21 mouse cellular contexts compared by ENCODE assay signal in genomic region chr12:104245595-104245994, GRCm38 (mm10). TPM values are rescaled to one million over a fixed set of nuclear protein-coding genes. Genes with fewer than 3 reads are reported as not detected.
DNase-seq lines count a peak whose midpoint lies in the region; ATAC-seq lines count a peak whose summit lies in the region.
"Had no signal": no experiment of that assay in that cellular context is flagged by ENCODE, and none has a peak within 500 bp of the region (broad histone marks: within the 10 kb centered on the region; RNA-seq: fewer than 3 reads in every experiment).

No protein-coding gene starts in this region.

- intact Hi-C loops in gastrocnemius, postnatal 36 days (cut with DNase I): no loop called here
- intact Hi-C loops in heart, postnatal 14 days (cut with DNase I): no loop called here
- intact Hi-C loops in left cerebral cortex, postnatal 25 days (cut with DNase I): no loop called here

- H3K27ac ChIP-seq in intestine, embryonic 15.5 days: no peak overlapping the region
- H3K27ac ChIP-seq: hindbrain, embryonic 12.5 days; limb, embryonic 15.5 days; midbrain, embryonic 10.5 days; neural tube, embryonic 15.5 days had no signal

- 66% methylated on average over 3 of the region's 3 CpGs for WGBS in intestine, embryonic 15.5 days

- no peaks in the 10 kb centered on the region for H3K27me3 ChIP-seq in intestine, embryonic 15.5 days (replicated peaks)
- H3K27me3 ChIP-seq: hindbrain, embryonic 12.5 days; limb, embryonic 15.5 days; neural tube, embryonic 15.5 days had no signal

- no peaks in the 10 kb centered on the region for H3K4me1 ChIP-seq in intestine, embryonic 15.5 days (replicated peaks)

- no peak overlapping the region for H3K4me2 ChIP-seq in intestine, embryonic 15.5 days (replicated peaks)
- H3K4me2 ChIP-seq: hindbrain, embryonic 12.5 days; limb, embryonic 15.5 days; neural tube, embryonic 15.5 days had no signal

- H3K9ac ChIP-seq in intestine, embryonic 15.5 days: no peak overlapping the region
- H3K9ac ChIP-seq: hindbrain, embryonic 12.5 days; limb, embryonic 15.5 days; liver, postnatal 0 days; neural tube, embryonic 15.5 days had no signal

- H3K9me3 ChIP-seq in intestine, embryonic 15.5 days: no peaks in the 10 kb centered on the region
- H3K9me3 ChIP-seq: hindbrain, embryonic 12.5 days; limb, embryonic 15.5 days; midbrain, embryonic 10.5 days; neural tube, embryonic 15.5 days had no signal

- no peak for ATAC-seq in intestine, embryonic 15.5 days
- ATAC-seq: forebrain, embryonic 14.5 days; intestine, postnatal 0 days had no signal

- no peak overlapping the region for H3K4me3 ChIP-seq in intestine, embryonic 15.5 days (replicated peaks)
- H3K4me3 ChIP-seq: hindbrain, embryonic 12.5 days; limb, embryonic 15.5 days; midbrain, embryonic 10.5 days; neural tube, embryonic 15.5 days had no signal

- H3K36me3 ChIP-seq in intestine, embryonic 15.5 days: no peaks in the 10 kb centered on the region
- H3K36me3 ChIP-seq: hindbrain, embryonic 12.5 days; limb, embryonic 15.5 days; midbrain, embryonic 10.5 days; neural tube, embryonic 15.5 days had no signal

- DNase-seq in gastrocnemius, postnatal 25 days: peak; percentile 11
- DNase-seq in gastrocnemius, postnatal 36 days: no peak
- DNase-seq in brain, adult 2 months (ENCODE audit: low read depth, low spot score): peak; percentile 65
- DNase-seq in heart, postnatal 14 days: peak; percentile 21 to 29
- DNase-seq in left cerebral cortex, postnatal 25 days (ENCODE audit: low spot score in 2 of 2): peak; percentile 14 to 46
- no peak for DNase-seq in embryo, embryonic 9.5 days (ENCODE audit: extremely low spot score)
- no peak for DNase-seq in B cell, adult 2 months
- DNase-seq: adrenal gland, adult 2 months; cerebellum, adult 8-10 months had no signal

RNA-seq across cellular contexts. Expression of gene Serpina3g, which starts 9.6 kb away (rescaled TPM):
- not detected for total RNA-seq in gastrocnemius, postnatal 25 days (2021)
- total RNA-seq in gastrocnemius, postnatal 36 days (2021): not detected
- total RNA-seq in heart, postnatal 14 days (2021): 1 to 10 TPM; 1.2 to 2.3 TPM
- not detected for total RNA-seq in left cerebral cortex, postnatal 25 days (2021)
- polyA plus RNA-seq in intestine, embryonic 15.5 days (2015; fragmentation: Nextera tagmentation; extraction: Ambion mirVana): 4.9 and 5.0 TPM in 2 replicates

RNA-seq across cellular contexts. Expression of gene Serpina3i, which starts 17.3 kb away (rescaled TPM):
- not detected for total RNA-seq in gastrocnemius, postnatal 25 days (2021)
- total RNA-seq in gastrocnemius, postnatal 36 days (2021): not detected
- total RNA-seq in heart, postnatal 14 days (2021): under 1 TPM in 1 of 2 experiments, not detected in 1; 0.90 TPM
- total RNA-seq in left cerebral cortex, postnatal 25 days (2021): not detected
- 0.16 TPM in 1 of 2 replicates, not detected in the other for polyA plus RNA-seq in intestine, embryonic 15.5 days (2015; fragmentation: Nextera tagmentation; extraction: Ambion mirVana)
- total RNA-seq: granulocyte monocyte progenitor cell, adult 5-6 weeks had no signal
- polyA plus RNA-seq: C2C12; forebrain, embryonic 14.5 days; intestine, postnatal 0 days; midbrain, embryonic 10.5 days had no signal

RNA-seq across cellular contexts. Expression of gene Serpina3f, which starts 31.3 kb away (rescaled TPM):
- total RNA-seq in gastrocnemius, postnatal 25 days (2021): not detected
- not detected for total RNA-seq in gastrocnemius, postnatal 36 days (2021)
- total RNA-seq in heart, postnatal 14 days (2021): under 1 TPM in 1 of 2 experiments, not detected in 1; 0.17 TPM
- total RNA-seq in left cerebral cortex, postnatal 25 days (2021): not detected
- polyA plus RNA-seq in intestine, embryonic 15.5 days (2015; fragmentation: Nextera tagmentation; extraction: Ambion mirVana): 0.32 and 0.44 TPM in 2 replicates
- total RNA-seq: ES-E14; left cerebral cortex, adult 8-10 months had no signal
- polyA plus RNA-seq: C2C12; limb, embryonic 15.5 days had no signal

Comparison
In these comparisons a context has a peak if more than half of its experiments do, and no peak if none do; other contexts are left out.
1. DNase-seq: peak in gastrocnemius, postnatal 25 days (single experiment), brain, adult 2 months (single experiment), heart, postnatal 14 days (2 of 2) and left cerebral cortex, postnatal 25 days (2 of 2); none in gastrocnemius, postnatal 36 days (0 of 2), embryo, embryonic 9.5 days (single experiment) and B cell, adult 2 months (0 of 2).